Mouse (Mus musculus): Measurements from ENCODE around the gene Itga3. TPM values are rescaled to one million over a fixed set of nuclear protein-coding genes. Genes with fewer than 3 reads are reported as not detected.
A peak's percentile ranks its signal among the peaks of the same experiment; 100 is the strongest.

The Itga3 gene
- total RNA-seq, 4 experiments from 2014 or later, result 15.9 to 22.5 (median 19.6) TPM

GRCm38 (mm10) chr11:95071266-95071665 lies 5.3 kb downstream of the Itga3 start:
- no peak for DNase-seq (ENCODE audit: low spot score in 2 of 2)

GRCm38 (mm10) chr11:95070140-95071107 lies 6.2 kb downstream of the Itga3 start:
- DNase-seq (ENCODE audit: low spot score in 2 of 2), result no peak

GRCm38 (mm10) chr11:95069226-95069957 lies 7.2 kb downstream of the Itga3 start:
- no peak for DNase-seq (ENCODE audit: low spot score in 2 of 2)

- no peak for DNase-seq (ENCODE audit: low spot score in 2 of 2)
Measured at GRCm38 (mm10) chr11:95056768-95057501, 19.7 kb downstream of the Itga3 start.

GRCm38 (mm10) chr11:95053062-95053461 lies 23.5 kb downstream of the Itga3 start:
- DNase-seq (ENCODE audit: low spot score in 2 of 2), result no peak

GRCm38 (mm10) chr11:95046980-95047680 lies 29.5 kb downstream of the Itga3 start:
- DNase-seq (ENCODE audit: low spot score in 2 of 2), result no peak

- DNase-seq (ENCODE audit: low spot score in 2 of 2), result no peak
Measured at GRCm38 (mm10) chr11:95044185-95044870, 32.3 kb downstream of the Itga3 start.

GRCm38 (mm10) chr11:95043608-95044007 lies 33.0 kb downstream of the Itga3 start:
- DNase-seq (ENCODE audit: low spot score in 2 of 2), result no peak

GRCm38 (mm10) chr11:95043060-95043459 lies 33.5 kb downstream of the Itga3 start:
- no peak for DNase-seq (ENCODE audit: low spot score in 2 of 2)

- peak; percentile 75 to 76 for DNase-seq (ENCODE audit: low spot score in 2 of 2)
Measured at GRCm38 (mm10) chr11:95042096-95042495, 34.5 kb downstream of the Itga3 start.

GRCm38 (mm10) chr11:95041139-95041609 lies 35.4 kb downstream of the Itga3 start, which contains the start of gene Pdk2:
Gene Pdk2, minus strand, starts transcription at chr11:95041354.
- DNase-seq (ENCODE audit: low spot score in 2 of 2), result peak; percentile 90 to 98

- peak in 1 of 2 experiments; percentile 67 for DNase-seq (ENCODE audit: low spot score in 2 of 2)
Measured at GRCm38 (mm10) chr11:95040491-95041138, 36.0 kb downstream of the Itga3 start.

GRCm38 (mm10) chr11:95039766-95040165 lies 36.8 kb downstream of the Itga3 start:
- no peak for DNase-seq (ENCODE audit: low spot score in 2 of 2)

- DNase-seq (ENCODE audit: low spot score in 2 of 2), result no peak
Measured at GRCm38 (mm10) chr11:95038818-95039655, 37.6 kb downstream of the Itga3 start.

GRCm38 (mm10) chr11:95038156-95038817 lies 38.3 kb downstream of the Itga3 start:
- no peak for DNase-seq (ENCODE audit: low spot score in 2 of 2)

- DNase-seq (ENCODE audit: low spot score in 2 of 2), result no peak
Measured at GRCm38 (mm10) chr11:95037306-95037705, 39.3 kb downstream of the Itga3 start.

GRCm38 (mm10) chr11:95036521-95036920 lies 40.1 kb downstream of the Itga3 start:
- DNase-seq (ENCODE audit: low spot score in 2 of 2), result no peak

GRCm38 (mm10) chr11:95034902-95035301 lies 41.7 kb downstream of the Itga3 start:
- DNase-seq (ENCODE audit: low spot score in 2 of 2), result peak in 1 of 2 experiments; percentile 78
